In the genomic region with DNA sequence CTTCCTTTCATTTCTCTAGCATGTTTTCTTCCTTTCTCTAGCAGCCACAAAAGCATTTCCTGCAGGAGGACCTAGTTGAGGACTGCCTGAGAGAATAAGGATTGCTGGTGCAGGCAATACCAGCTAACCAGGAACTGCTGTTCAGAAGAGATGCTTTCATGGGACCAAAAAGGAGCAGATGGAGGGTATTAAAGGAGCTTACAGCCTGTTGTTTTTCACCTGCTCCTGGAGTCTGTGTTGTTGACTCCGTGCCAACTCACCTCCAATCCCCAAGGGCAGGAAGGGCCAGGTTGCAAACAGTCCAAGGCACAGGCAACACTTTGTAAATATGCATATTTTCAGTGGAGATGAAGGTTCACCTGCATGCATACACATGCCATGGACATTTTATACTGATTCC, we compare ENCODE assay signal across 17 mouse cellular contexts.
DNase-seq lines count a peak whose midpoint lies in the region; ATAC-seq and TF ChIP-seq lines count a peak whose summit lies in the region.
"Had no signal": no experiment of that assay in that cellular context is flagged by ENCODE, and none has a peak within 500 bp of the region (broad histone marks: within the 10 kb centered on the region; RNA-seq: fewer than 3 reads in every experiment).

No protein-coding gene starts in this region.

- WGBS in kidney, adult 2 months, result 56% methylated on average over 1 of the region's 1 CpGs
- WGBS in kidney, embryonic 15.5 days, result 80% methylated on average over 1 of the region's 1 CpGs
- 41% methylated on average over 1 of the region's 1 CpGs for WGBS in cerebellum, adult 2 months
- 63% methylated on average over 1 of the region's 1 CpGs for WGBS in forebrain, postnatal 0 days

- H3K9me3 ChIP-seq in kidney, embryonic 15.5 days (replicated peaks), result no peaks in the 10 kb centered on the region
- no peaks in the 10 kb centered on the region for H3K9me3 ChIP-seq in forebrain, postnatal 0 days (ENCODE audit: low read length)
- H3K9me3 ChIP-seq: hindbrain, embryonic 10.5 days; megakaryocyte, embryonic 14.5 days had no signal

- no peaks in the 10 kb centered on the region for H3K4me1 ChIP-seq in kidney, adult 2 months (ENCODE audit: control insufficient read depth, insufficient read depth, low read length)
- no peaks in the 10 kb centered on the region for H3K4me1 ChIP-seq in kidney, embryonic 15.5 days
- peaks cover 4% of the 10 kb centered on the region; the same call in 1 of the 2 replicates for H3K4me1 ChIP-seq in cerebellum, adult 2 months (ENCODE audit: control insufficient read depth, insufficient read depth, low read length)
- H3K4me1 ChIP-seq in forebrain, postnatal 0 days (ENCODE audit: insufficient read depth), result no peaks in the 10 kb centered on the region
- H3K4me1 ChIP-seq: hindbrain, embryonic 10.5 days; megakaryocyte, embryonic 14.5 days had no signal

- ATAC-seq in kidney, embryonic 15.5 days (replicated peaks; ENCODE audit: low FRiP score), result no peak
- no peak; the same call in 1 of the 2 replicates for ATAC-seq in forebrain, postnatal 0 days
- ATAC-seq: intestine, postnatal 0 days had no signal

- no peak overlapping the region for H3K9ac ChIP-seq in kidney, embryonic 15.5 days
- no peak overlapping the region for H3K9ac ChIP-seq in forebrain, postnatal 0 days

- no peak for TF ChIP-seq POLR2A in kidney, adult 2 months (IDR thresholded peaks at IDR 0.05; ENCODE audit: low read depth, low read length)
- TF ChIP-seq POLR2A in cerebellum, adult 2 months (IDR thresholded peaks at IDR 0.05; ENCODE audit: borderline replicate concordance, insufficient read depth, low read length), result no peak

- H3K36me3 ChIP-seq in kidney, adult 2 months (ENCODE audit: control insufficient read depth, insufficient read depth, low read length), result no peaks in the 10 kb centered on the region
- no peaks in the 10 kb centered on the region for H3K36me3 ChIP-seq in kidney, embryonic 15.5 days
- H3K36me3 ChIP-seq in forebrain, postnatal 0 days (ENCODE audit: insufficient read depth), result no peaks in the 10 kb centered on the region
- H3K36me3 ChIP-seq: hindbrain, embryonic 10.5 days had no signal

- no peaks in the 10 kb centered on the region for H3K27me3 ChIP-seq in kidney, adult 2 months (replicated peaks; ENCODE audit: control insufficient read depth, insufficient read depth, low read length)
- no peaks in the 10 kb centered on the region for H3K27me3 ChIP-seq in kidney, embryonic 15.5 days
- H3K27me3 ChIP-seq in cerebellum, adult 2 months (ENCODE audit: control insufficient read depth, insufficient read depth, low read length), result no peaks in the 10 kb centered on the region
- H3K27me3 ChIP-seq in forebrain, postnatal 0 days (ENCODE audit: insufficient read depth, low read length), result no peaks in the 10 kb centered on the region
- H3K27me3 ChIP-seq: megakaryocyte, embryonic 14.5 days had no signal

- DNase-seq in kidney, adult 2 months, result peak; percentile 56
- peak; percentile 2 for DNase-seq in cerebellum, adult 11 months
- DNase-seq in cerebellum, adult 2 months, result peak; percentile 31 to 66
- DNase-seq in forebrain, postnatal 0 days, result peak; percentile 1
- DNase-seq in adrenal gland, postnatal 14 days, result no peak
- no peak for DNase-seq in frontal cortex, postnatal 10 days (ENCODE audit: low spot score in 2 of 2)
- no peak for DNase-seq in heart, postnatal 36 days
- DNase-seq: adrenal gland, postnatal 10 days; embryo, embryonic 11 days; layer of hippocampus, adult 9-11 months; right cerebral cortex, postnatal 25 days had no signal

- no peak overlapping the region for H3K4me2 ChIP-seq in kidney, embryonic 15.5 days
- H3K4me2 ChIP-seq in forebrain, postnatal 0 days (ENCODE audit: low read depth), result no peak overlapping the region
- H3K4me2 ChIP-seq: liver, embryonic 11.5 days had no signal

- no peak overlapping the region for H3K27ac ChIP-seq in kidney, adult 2 months (ENCODE audit: insufficient read depth, low read depth, low read length)
- no peak overlapping the region for H3K27ac ChIP-seq in kidney, embryonic 15.5 days
- H3K27ac ChIP-seq in cerebellum, adult 2 months (ENCODE audit: insufficient read depth, low read length), result no peak overlapping the region
- 0 out of 2 replicates have a peak overlapping the region, but pooled peaks have one; percentile 1 for H3K27ac ChIP-seq in forebrain, postnatal 0 days (ENCODE audit: low read depth, low read length)
- H3K27ac ChIP-seq: hindbrain, embryonic 10.5 days had no signal

- TF ChIP-seq CTCF in kidney, adult 2 months (conservative IDR thresholded peaks at IDR 0.05; ENCODE audit: insufficient read depth, insufficient read length, low read depth, low read length), result no peak
- TF ChIP-seq CTCF in cerebellum, adult 2 months (IDR thresholded peaks at IDR 0.05; ENCODE audit: borderline replicate concordance, insufficient read depth, low read depth, low read length), result no peak
- no peak for TF ChIP-seq CTCF in forebrain, postnatal 0 days (IDR thresholded peaks at IDR 0.05; ENCODE audit: low read depth)

- intact Hi-C loops in heart, postnatal 36 days (cut with DNase I), result no loop called here

- H3K4me3 ChIP-seq in kidney, adult 2 months (ENCODE audit: insufficient read depth, low read depth, low read length), result no peak overlapping the region
- H3K4me3 ChIP-seq in kidney, embryonic 15.5 days (replicated peaks), result no peak overlapping the region
- H3K4me3 ChIP-seq in cerebellum, adult 2 months (replicated peaks; ENCODE audit: insufficient read depth, low read depth, low read length), result no peak overlapping the region
- no peak overlapping the region for H3K4me3 ChIP-seq in forebrain, postnatal 0 days (ENCODE audit: low read depth, low read length)
- H3K4me3 ChIP-seq: hindbrain, embryonic 10.5 days; megakaryocyte, embryonic 14.5 days; myocyte had no signal

Comparison
In these comparisons a context has a peak if more than half of its experiments do, and no peak if none do; other contexts are left out.
1. DNase-seq: peak in kidney, adult 2 months (single experiment), cerebellum, adult 11 months (single experiment), cerebellum, adult 2 months (2 of 2) and forebrain, postnatal 0 days (single experiment); none in adrenal gland, postnatal 14 days (single experiment), frontal cortex, postnatal 10 days (0 of 2) and heart, postnatal 36 days (0 of 2).